Mouse (Mus musculus): ENCODE measurements at regions not wholly inside any gene's neighbourhood (a gene's known extent, or its start where the extent isn't known, plus 50 kb on each side); places are given as distances from the start of the nearest gene placed in this dataset.

DNA sequence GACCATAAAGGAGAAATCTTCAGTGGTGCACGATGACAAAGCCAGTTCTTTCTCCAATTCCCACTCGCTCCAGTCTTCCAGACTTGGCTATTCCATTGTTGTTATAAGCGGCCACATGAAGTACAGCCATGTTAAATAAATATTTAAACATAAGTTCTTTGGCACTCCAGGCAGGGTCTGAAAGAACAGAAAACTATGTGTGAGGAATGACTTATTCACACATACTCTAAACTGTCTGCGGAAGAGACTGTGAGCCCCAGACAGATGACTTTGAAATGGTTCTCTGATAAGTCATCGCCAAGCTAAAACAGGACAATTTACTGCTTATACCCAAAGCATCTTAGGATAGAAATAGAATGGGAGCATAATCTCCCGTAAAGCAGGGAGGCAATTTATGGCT lies 377.2 kb upstream of the Tom1l1 start:
- no peak overlapping the region for H3K9ac ChIP-seq (replicated peaks)
- ATAC-seq (ENCODE audit: insufficient read depth) (no peak), DNase-seq (ENCODE audit: low read depth in 3 of 3, low spot score in 3 of 3) (no peak)
- no peaks in the 10 kb centered on the region for H3K36me3 ChIP-seq (replicated peaks; ENCODE audit: control insufficient read depth, insufficient read depth, low read depth)
- no peaks in the 10 kb centered on the region for H3K9me3 ChIP-seq (ENCODE audit: control insufficient read depth, low read length)
- H3K4me1 ChIP-seq (replicated peaks; ENCODE audit: control insufficient read depth in 2 of 2, insufficient read depth in 2 of 2, low read length in 1 of 2): no peaks in the 10 kb centered on the region
- H3K27me3 ChIP-seq (ENCODE audit: control insufficient read depth, insufficient read depth, low read length): no peaks in the 10 kb centered on the region
- WGBS (ENCODE audit: insufficient replicate concordance): 64% methylated on average over 6 of the region's 6 CpGs
- no peak overlapping the region for H3K27ac ChIP-seq
- H3K4me2 ChIP-seq (ENCODE audit: low read depth): no peak overlapping the region
- TF ChIP-seq CTCF (IDR thresholded peaks at IDR 0.05; ENCODE audit: low read depth): no peak
- no peak for TF ChIP-seq EP300 (IDR thresholded peaks at IDR 0.05; ENCODE audit: low read depth)
- H3K4me3 ChIP-seq (ENCODE audit: insufficient read depth in 1 of 2, low read depth in 2 of 2, low read length in 2 of 2): no peak overlapping the region

DNA sequence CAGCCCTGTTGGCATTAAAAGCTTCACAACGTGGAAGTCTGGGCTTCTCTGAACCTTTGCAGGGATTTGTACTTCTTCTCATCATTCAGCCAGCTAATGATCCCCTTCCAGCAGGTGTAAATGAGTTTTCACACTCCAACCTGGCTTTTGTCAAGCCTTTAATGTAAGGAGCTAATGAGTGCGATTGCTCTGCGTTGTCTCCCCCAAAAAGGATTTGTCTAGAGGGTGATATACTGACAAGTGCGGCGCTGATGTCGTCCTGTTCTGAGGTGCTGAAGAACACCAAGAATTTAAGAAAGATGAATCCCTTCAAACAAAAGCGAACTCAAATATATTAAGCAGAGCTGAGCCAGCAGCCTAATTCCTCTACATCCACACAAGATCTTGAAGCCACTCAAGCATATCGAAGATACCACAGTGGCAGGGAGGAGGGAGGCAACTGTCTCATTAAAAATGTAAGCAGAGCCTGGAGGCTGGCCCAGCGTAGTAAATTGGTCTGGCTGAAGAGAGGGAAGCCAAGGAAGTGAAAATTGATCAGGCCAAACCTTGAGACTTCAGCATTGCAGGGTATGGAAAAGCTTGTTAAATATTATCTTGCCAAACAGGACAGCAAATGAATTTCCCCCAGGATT lies 368.9 kb upstream of the Tom1l1 start:
- Histone ChIP-seq H3K27ac (no peak overlapping the region), H3K27me3 (ENCODE audit: control insufficient read depth, insufficient read depth, low read length) (no peaks in the 10 kb centered on the region), H3K36me3 (replicated peaks; ENCODE audit: control insufficient read depth, insufficient read depth, low read depth) (no peaks in the 10 kb centered on the region), H3K9me3 (ENCODE audit: control insufficient read depth, low read length) (no peaks in the 10 kb centered on the region), H3K4me3 (ENCODE audit: insufficient read depth in 1 of 2, low read depth in 2 of 2, low read length in 2 of 2) (no peak overlapping the region), H3K4me1 (replicated peaks; ENCODE audit: control insufficient read depth in 2 of 2, insufficient read depth in 2 of 2, low read length in 1 of 2) (no peaks in the 10 kb centered on the region), H3K9ac (replicated peaks) (no peak overlapping the region), H3K4me2 (ENCODE audit: low read depth) (no peak overlapping the region)
- ATAC-seq (ENCODE audit: insufficient read depth): no peak
- TF ChIP-seq EP300 (IDR thresholded peaks at IDR 0.05; ENCODE audit: low read depth) (no peak), CTCF (IDR thresholded peaks at IDR 0.05; ENCODE audit: low read depth) (no peak)
- no peak for DNase-seq (ENCODE audit: low read depth in 3 of 3, low spot score in 3 of 3)
- 47% methylated on average over 9 of the region's 9 CpGs for WGBS (ENCODE audit: insufficient replicate concordance)

DNA sequence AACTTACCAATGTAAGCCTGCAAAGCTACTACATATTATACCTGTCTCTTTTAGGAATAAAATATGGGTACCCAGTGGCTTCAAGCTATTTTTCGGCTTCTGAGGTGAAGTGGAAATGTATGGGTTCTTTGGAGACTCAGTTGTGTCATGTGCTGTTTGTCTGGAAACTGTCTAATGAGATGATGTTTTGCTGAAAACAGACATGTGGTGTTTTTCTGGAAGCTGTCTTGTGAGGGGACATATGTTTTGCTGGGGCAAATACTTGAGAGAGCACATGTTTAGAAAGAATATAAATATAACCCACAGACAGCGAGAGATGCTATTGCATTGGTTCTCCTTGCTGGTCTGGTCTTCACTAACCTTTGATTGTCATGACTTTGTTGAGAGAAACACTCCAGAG lies 365.2 kb upstream of the Tom1l1 start:
- DNase-seq (ENCODE audit: low read depth in 3 of 3, low spot score in 3 of 3) (no peak), ATAC-seq (ENCODE audit: insufficient read depth) (no peak)
- Histone ChIP-seq H3K4me1 (replicated peaks; ENCODE audit: control insufficient read depth in 2 of 2, insufficient read depth in 2 of 2, low read length in 1 of 2) (no peaks in the 10 kb centered on the region), H3K27ac (no peak overlapping the region), H3K36me3 (replicated peaks; ENCODE audit: control insufficient read depth, insufficient read depth, low read depth) (no peaks in the 10 kb centered on the region), H3K9ac (replicated peaks) (no peak overlapping the region), H3K27me3 (ENCODE audit: control insufficient read depth, insufficient read depth, low read length) (no peaks in the 10 kb centered on the region), H3K4me2 (ENCODE audit: low read depth) (no peak overlapping the region), H3K9me3 (ENCODE audit: control insufficient read depth, low read length) (no peaks in the 10 kb centered on the region), H3K4me3 (ENCODE audit: insufficient read depth in 1 of 2, low read depth in 2 of 2, low read length in 2 of 2) (no peak overlapping the region)
- TF ChIP-seq EP300 (IDR thresholded peaks at IDR 0.05; ENCODE audit: low read depth) (no peak), CTCF (IDR thresholded peaks at IDR 0.05; ENCODE audit: low read depth) (no peak)
- 57% methylated on average over 2 of the region's 2 CpGs for WGBS (ENCODE audit: insufficient replicate concordance)

DNA sequence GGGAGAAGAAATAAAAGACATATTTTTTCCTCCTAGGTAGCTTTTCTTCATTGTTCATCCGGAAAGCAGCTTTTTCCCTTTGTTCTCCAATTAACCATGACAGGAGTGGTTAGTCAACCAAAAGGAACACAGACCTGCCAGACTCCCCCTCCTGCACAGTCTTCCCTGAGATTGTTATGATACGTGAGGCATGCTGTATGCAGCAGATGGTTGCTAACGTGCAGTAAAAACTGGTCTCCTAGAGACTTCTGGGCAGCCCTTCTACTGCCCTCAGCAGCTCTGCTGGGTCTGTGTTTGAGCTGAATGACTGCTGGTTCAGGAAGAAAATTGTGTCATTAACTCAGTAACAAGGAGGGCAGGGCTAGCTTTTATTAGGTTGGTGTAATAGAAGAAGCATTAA lies 363.5 kb upstream of the Tom1l1 start:
- DNase-seq (ENCODE audit: low read depth in 3 of 3, low spot score in 3 of 3) (no peak), ATAC-seq (ENCODE audit: insufficient read depth) (no peak)
- no peak for TF ChIP-seq CTCF (IDR thresholded peaks at IDR 0.05; ENCODE audit: low read depth)
- no peak for TF ChIP-seq EP300 (IDR thresholded peaks at IDR 0.05; ENCODE audit: low read depth)
- Histone ChIP-seq H3K27me3 (ENCODE audit: control insufficient read depth, insufficient read depth, low read length) (no peaks in the 10 kb centered on the region), H3K27ac (no peak overlapping the region), H3K4me1 (replicated peaks; ENCODE audit: control insufficient read depth in 2 of 2, insufficient read depth in 2 of 2, low read length in 1 of 2) (no peaks in the 10 kb centered on the region), H3K4me3 (ENCODE audit: insufficient read depth in 1 of 2, low read depth in 2 of 2, low read length in 2 of 2) (no peak overlapping the region), H3K4me2 (ENCODE audit: low read depth) (no peak overlapping the region), H3K36me3 (replicated peaks; ENCODE audit: control insufficient read depth, insufficient read depth, low read depth) (no peaks in the 10 kb centered on the region), H3K9me3 (ENCODE audit: control insufficient read depth, low read length) (no peaks in the 10 kb centered on the region), H3K9ac (replicated peaks) (no peak overlapping the region)
- WGBS (ENCODE audit: insufficient replicate concordance): 56% methylated on average over 3 of the region's 3 CpGs

DNA sequence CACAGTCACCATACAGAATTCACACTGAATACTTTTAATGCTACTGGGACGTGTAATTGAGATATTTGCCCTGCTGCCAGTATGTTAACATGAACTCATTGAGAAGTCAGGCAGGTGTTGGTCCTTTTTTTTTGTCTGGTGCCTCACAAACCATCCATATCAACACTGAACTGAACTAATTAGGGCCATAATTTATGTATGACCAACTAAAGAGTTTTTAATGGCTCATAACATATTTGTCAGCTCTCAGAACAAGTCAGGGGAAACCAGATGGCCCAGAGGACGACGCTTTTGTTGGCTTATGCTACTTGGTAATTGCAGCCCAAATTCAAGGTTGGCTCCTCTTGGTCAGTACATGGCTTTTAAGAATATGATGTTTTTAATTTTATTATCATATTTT lies 353.3 kb upstream of the Tom1l1 start:
- no peak overlapping the region for H3K4me2 ChIP-seq (ENCODE audit: low read depth)
- no peaks in the 10 kb centered on the region for H3K36me3 ChIP-seq (replicated peaks; ENCODE audit: control insufficient read depth, insufficient read depth, low read depth)
- WGBS (ENCODE audit: insufficient replicate concordance): 40% methylated on average over 3 of the region's 3 CpGs
- no peak overlapping the region for H3K4me3 ChIP-seq (ENCODE audit: insufficient read depth in 1 of 2, low read depth in 2 of 2, low read length in 2 of 2)
- DNase-seq (ENCODE audit: low read depth in 3 of 3, low spot score in 3 of 3): no peak
- no peak for ATAC-seq (ENCODE audit: insufficient read depth)
- no peak for TF ChIP-seq EP300 (IDR thresholded peaks at IDR 0.05; ENCODE audit: low read depth)
- TF ChIP-seq CTCF (IDR thresholded peaks at IDR 0.05; ENCODE audit: low read depth): no peak
- H3K27ac ChIP-seq: no peak overlapping the region
- H3K9ac ChIP-seq (replicated peaks): no peak overlapping the region
- no peaks in the 10 kb centered on the region for H3K9me3 ChIP-seq (ENCODE audit: control insufficient read depth, low read length)
- H3K4me1 ChIP-seq (replicated peaks; ENCODE audit: control insufficient read depth in 2 of 2, insufficient read depth in 2 of 2, low read length in 1 of 2): no peaks in the 10 kb centered on the region
- H3K27me3 ChIP-seq (ENCODE audit: control insufficient read depth, insufficient read depth, low read length): no peaks in the 10 kb centered on the region
